Mouse (Mus musculus) spleen, embryonic (tissue): ENCODE data around the gene Fstl4.

Source experiments
- CTCF ChIA-PET: fragments of 350-600 bp; sonication (Branson Sonifier 250); formaldehyde crosslinking; loops from one replicate; lab custom pipeline; 2022; lab: Charles Lee

Fstl4 gene

GRCm38 (mm10) chr11:52910788-52911187 is 146.4 kb downstream of the Fstl4 start:
- CTCF ChIA-PET: no interaction called here

- CTCF ChIA-PET: no interaction called here
These were observed 150.0 kb downstream of the Fstl4 start for GRCm38 (mm10) chr11:52914431-52914830.

- CTCF ChIA-PET: no interaction called here
These were observed 151.2 kb downstream of the Fstl4 start for GRCm38 (mm10) chr11:52915648-52916047.

GRCm38 (mm10) chr11:52919231-52919960 is 155.0 kb downstream of the Fstl4 start:
- CTCF ChIA-PET: no interaction called here

GRCm38 (mm10) chr11:52924196-52924595 is 159.8 kb downstream of the Fstl4 start:
- CTCF ChIA-PET: no interaction called here

- CTCF ChIA-PET: no interaction called here
These were observed 163.9 kb downstream of the Fstl4 start for GRCm38 (mm10) chr11:52928321-52928720.

- CTCF ChIA-PET: no interaction called here
These were observed 175.1 kb downstream of the Fstl4 start for GRCm38 (mm10) chr11:52939336-52940070.

GRCm38 (mm10) chr11:52942967-52943366 is 178.5 kb downstream of the Fstl4 start:
- CTCF ChIA-PET: no interaction called here

GRCm38 (mm10) chr11:52954995-52955394 is 190.6 kb downstream of the Fstl4 start:
- CTCF ChIA-PET: no interaction called here

- CTCF ChIA-PET: no interaction called here
These were observed 204.4 kb downstream of the Fstl4 start for GRCm38 (mm10) chr11:52968809-52969208.

GRCm38 (mm10) chr11:52970396-52970795 is 206.0 kb downstream of the Fstl4 start:
- CTCF ChIA-PET: no interaction called here

GRCm38 (mm10) chr11:52986986-52987385 is 222.6 kb downstream of the Fstl4 start:
- CTCF ChIA-PET: no interaction called here

GRCm38 (mm10) chr11:52994688-52995087 is 230.3 kb downstream of the Fstl4 start:
- CTCF ChIA-PET: no interaction called here

GRCm38 (mm10) chr11:52996434-52997093 is 232.1 kb downstream of the Fstl4 start:
- CTCF ChIA-PET: interaction anchor here (0.5 kb wide), 1 partner anchor 259 kb away, joined by 3 read pairs; no protein-coding TSS in a partner anchor

- CTCF ChIA-PET: interaction anchor here (0.5 kb wide), 1 partner anchor 258 kb away, joined by 3 read pairs; no protein-coding TSS in a partner anchor
These were observed 233.0 kb downstream of the Fstl4 start for GRCm38 (mm10) chr11:52997421-52997820.

- CTCF ChIA-PET: no interaction called here
These were observed 235.8 kb downstream of the Fstl4 start for GRCm38 (mm10) chr11:53000226-53000625.

- CTCF ChIA-PET: no interaction called here
These were observed 238.9 kb downstream of the Fstl4 start for GRCm38 (mm10) chr11:53003361-53003760.

- CTCF ChIA-PET: no interaction called here
These were observed 239.4 kb downstream of the Fstl4 start for GRCm38 (mm10) chr11:53003811-53004210.

GRCm38 (mm10) chr11:53009597-53009996 is 245.2 kb downstream of the Fstl4 start:
- CTCF ChIA-PET: no interaction called here

GRCm38 (mm10) chr11:53011996-53012505 is 247.6 kb downstream of the Fstl4 start:
- CTCF ChIA-PET: no interaction called here

GRCm38 (mm10) chr11:53013906-53014305 is 249.5 kb downstream of the Fstl4 start:
- CTCF ChIA-PET: no interaction called here

GRCm38 (mm10) chr11:53016358-53017021 is 252.1 kb downstream of the Fstl4 start:
- CTCF ChIA-PET: no interaction called here
